Mouse (Mus musculus): ENCODE results near the gene Ndufs8. TPM values are rescaled to one million over a fixed set of nuclear protein-coding genes. Genes with fewer than 3 reads are reported as not detected.

Ndufs8 gene
- polyA plus RNA-seq, 1 experiment = 309 TPM

DNA sequence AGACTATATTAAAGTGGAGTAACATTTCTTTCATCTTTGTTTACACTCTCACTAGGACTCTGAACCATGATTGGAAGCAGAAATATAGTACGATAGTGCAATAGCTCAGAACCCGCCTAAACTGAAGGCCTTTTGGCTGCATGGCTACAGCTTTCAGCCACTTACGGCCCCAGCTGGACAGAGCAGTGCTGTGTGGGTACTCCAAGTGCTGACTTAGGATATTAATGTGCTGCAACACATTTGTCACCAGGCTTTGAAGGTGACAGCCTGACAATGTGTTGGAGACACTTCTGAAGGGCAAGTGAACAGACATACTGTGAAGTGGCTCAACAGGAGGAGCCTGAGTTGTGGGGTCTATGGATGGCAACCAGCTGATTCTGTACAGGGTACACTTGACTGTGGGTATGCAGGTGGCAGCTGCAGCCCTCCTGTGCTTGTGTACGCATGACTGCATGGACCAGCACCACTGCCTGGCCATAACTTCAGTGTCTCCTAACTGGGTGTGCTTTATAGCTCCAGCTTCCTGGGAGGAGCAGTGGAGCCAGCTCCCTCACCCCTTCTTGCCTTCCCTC is 18.9 kb downstream of the Ndufs8 start:
- no peak for TF ChIP-seq MYOG (IDR thresholded peaks at IDR 0.05; ENCODE audit: control insufficient read depth, extremely low read depth, insufficient read length)
- TF ChIP-seq CEBPB (IDR thresholded peaks at IDR 0.05; ENCODE audit: low read depth) = no peak
- no peak for TF ChIP-seq FOSL1 (IDR thresholded peaks at IDR 0.05; ENCODE audit: insufficient read depth, low read length, poor library complexity, severe bottlenecking)
- TF ChIP-seq CTCF (IDR thresholded peaks at IDR 0.05; ENCODE audit: control insufficient read depth, insufficient read depth, insufficient read length) = no peak
- TF ChIP-seq MYOD1 (IDR thresholded peaks at IDR 0.05; ENCODE audit: control insufficient read depth, insufficient read length, low read depth) = no peak
- no peak for TF ChIP-seq MAX (IDR thresholded peaks at IDR 0.05)
- TF ChIP-seq USF1 (IDR thresholded peaks at IDR 0.05; ENCODE audit: low read depth) = no peak
- H3K4me3 ChIP-seq (ENCODE audit: insufficient read depth, poor library complexity, severe bottlenecking) = no peak overlapping the region
- no peaks in the 10 kb centered on the region for H3K79me2 ChIP-seq (ENCODE audit: control insufficient read depth, insufficient read depth)
- H3K36me3 ChIP-seq (ENCODE audit: control insufficient read depth, insufficient read depth) = peaks cover 76% of the 10 kb centered on the region
- no peak overlapping the region for H3ac ChIP-seq (ENCODE audit: control insufficient read depth, insufficient read length, low read depth)
- H3K27me3 ChIP-seq (ENCODE audit: control insufficient read depth, insufficient read depth, insufficient read length) = no peaks in the 10 kb centered on the region
- H3K79me3 ChIP-seq (ENCODE audit: low read depth) = no peaks in the 10 kb centered on the region

- Histone ChIP-seq H3K36me3 (ENCODE audit: control insufficient read depth, insufficient read depth) (peaks cover 68% of the 10 kb centered on the region), H3K4me3 (ENCODE audit: insufficient read depth, poor library complexity, severe bottlenecking) (no peak overlapping the region), H3K79me2 (ENCODE audit: control insufficient read depth, insufficient read depth) (no peaks in the 10 kb centered on the region), H3ac (ENCODE audit: control insufficient read depth, insufficient read length, low read depth) (no peak overlapping the region), H3K27me3 (ENCODE audit: control insufficient read depth, insufficient read depth, insufficient read length) (no peaks in the 10 kb centered on the region), H3K79me3 (ENCODE audit: low read depth) (no peaks in the 10 kb centered on the region)
- TF ChIP-seq USF1 (IDR thresholded peaks at IDR 0.05; ENCODE audit: low read depth) (no peak), CEBPB (IDR thresholded peaks at IDR 0.05; ENCODE audit: low read depth) (no peak), MYOG (IDR thresholded peaks at IDR 0.05; ENCODE audit: control insufficient read depth, extremely low read depth, insufficient read length) (no peak), FOSL1 (IDR thresholded peaks at IDR 0.05; ENCODE audit: insufficient read depth, low read length, poor library complexity, severe bottlenecking) (no peak), MAX (IDR thresholded peaks at IDR 0.05) (no peak), MYOD1 (IDR thresholded peaks at IDR 0.05; ENCODE audit: control insufficient read depth, insufficient read length, low read depth) (no peak), CTCF (IDR thresholded peaks at IDR 0.05; ENCODE audit: control insufficient read depth, insufficient read depth, insufficient read length) (no peak)
Measured at GRCm38 (mm10) chr19:3890181-3890580, 22.4 kb downstream of the Ndufs8 start.

DNA sequence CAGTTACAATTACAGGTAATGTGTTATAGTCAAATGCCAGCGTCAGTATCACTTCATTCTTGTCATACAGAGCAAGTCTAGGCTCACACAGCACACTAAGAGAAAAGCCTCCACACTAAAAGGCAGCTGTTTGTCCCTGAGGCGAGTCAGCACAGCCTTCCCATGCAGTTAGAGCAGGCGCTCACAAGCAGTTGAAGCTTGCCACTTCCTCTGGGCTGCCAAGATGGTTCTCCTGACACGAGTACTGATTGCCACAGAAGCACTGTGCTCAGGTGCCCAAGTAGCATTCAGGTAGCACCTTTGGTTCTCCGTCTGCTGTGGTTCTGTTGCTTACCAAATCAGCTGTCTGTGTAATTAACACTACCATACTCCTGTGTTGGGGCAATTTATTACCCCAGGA is 23.5 kb downstream of the Ndufs8 start:
- Histone ChIP-seq H3K36me3 (ENCODE audit: control insufficient read depth, insufficient read depth) (peaks cover 57% of the 10 kb centered on the region), H3K4me3 (ENCODE audit: insufficient read depth, poor library complexity, severe bottlenecking) (no peak overlapping the region), H3K79me2 (ENCODE audit: control insufficient read depth, insufficient read depth) (no peaks in the 10 kb centered on the region), H3K27me3 (ENCODE audit: control insufficient read depth, insufficient read depth, insufficient read length) (no peaks in the 10 kb centered on the region), H3K79me3 (ENCODE audit: low read depth) (no peaks in the 10 kb centered on the region), H3ac (ENCODE audit: control insufficient read depth, insufficient read length, low read depth) (no peak overlapping the region)
- TF ChIP-seq MAX (IDR thresholded peaks at IDR 0.05) (no peak), CTCF (IDR thresholded peaks at IDR 0.05; ENCODE audit: control insufficient read depth, insufficient read depth, insufficient read length) (no peak), MYOD1 (IDR thresholded peaks at IDR 0.05; ENCODE audit: control insufficient read depth, insufficient read length, low read depth) (no peak), FOSL1 (IDR thresholded peaks at IDR 0.05; ENCODE audit: insufficient read depth, low read length, poor library complexity, severe bottlenecking) (no peak), CEBPB (IDR thresholded peaks at IDR 0.05; ENCODE audit: low read depth) (no peak), MYOG (IDR thresholded peaks at IDR 0.05; ENCODE audit: control insufficient read depth, extremely low read depth, insufficient read length) (no peak), USF1 (IDR thresholded peaks at IDR 0.05; ENCODE audit: low read depth) (no peak)

DNA sequence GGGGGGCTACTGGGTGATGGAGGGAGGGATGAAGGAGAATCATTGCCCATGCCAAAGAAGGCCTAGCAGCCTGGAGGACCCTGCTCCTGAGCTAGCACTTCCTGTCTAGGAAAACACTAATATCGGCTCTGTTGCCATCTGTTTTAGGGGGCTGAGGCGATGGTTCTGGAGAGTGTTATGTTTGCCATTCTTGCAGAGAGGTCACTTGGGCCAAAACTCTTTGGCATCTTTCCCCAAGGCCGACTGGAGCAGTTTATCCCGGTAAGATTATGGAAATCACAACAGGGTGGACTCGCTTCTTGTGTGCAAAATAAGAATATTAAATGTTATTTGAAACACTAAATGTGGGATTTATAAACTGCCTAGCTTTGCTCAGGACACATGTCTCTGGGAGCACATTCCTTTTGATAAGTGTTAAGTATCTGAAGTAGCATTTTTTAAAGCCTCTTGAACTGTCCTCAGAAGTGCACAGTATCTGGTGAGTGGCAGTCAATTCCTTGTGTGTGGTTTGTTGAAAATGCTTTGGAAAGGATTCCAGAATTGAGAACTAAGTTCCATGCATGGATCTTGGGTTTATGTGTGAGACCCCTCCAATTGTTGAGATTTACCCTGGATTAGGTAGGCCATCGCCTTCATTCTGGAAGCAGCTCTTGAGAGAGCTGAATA is 28.1 kb downstream of the Ndufs8 start:
- no peaks in the 10 kb centered on the region for H3K27me3 ChIP-seq (ENCODE audit: control insufficient read depth, insufficient read depth, insufficient read length)
- no peaks in the 10 kb centered on the region for H3K79me3 ChIP-seq (ENCODE audit: low read depth)
- no peak overlapping the region for H3K4me3 ChIP-seq (ENCODE audit: insufficient read depth, poor library complexity, severe bottlenecking)
- H3K79me2 ChIP-seq (ENCODE audit: control insufficient read depth, insufficient read depth) = peaks cover 13% of the 10 kb centered on the region
- no peak overlapping the region for H3ac ChIP-seq (ENCODE audit: control insufficient read depth, insufficient read length, low read depth)
- H3K36me3 ChIP-seq (ENCODE audit: control insufficient read depth, insufficient read depth) = peaks cover 37% of the 10 kb centered on the region
- no peak for TF ChIP-seq MAX (IDR thresholded peaks at IDR 0.05)
- no peak for TF ChIP-seq CTCF (IDR thresholded peaks at IDR 0.05; ENCODE audit: control insufficient read depth, insufficient read depth, insufficient read length)
- TF ChIP-seq CEBPB (IDR thresholded peaks at IDR 0.05; ENCODE audit: low read depth) = no peak
- TF ChIP-seq MYOD1 (IDR thresholded peaks at IDR 0.05; ENCODE audit: control insufficient read depth, insufficient read length, low read depth) = no peak
- TF ChIP-seq FOSL1 (IDR thresholded peaks at IDR 0.05; ENCODE audit: insufficient read depth, low read length, poor library complexity, severe bottlenecking) = no peak
- TF ChIP-seq MYOG (IDR thresholded peaks at IDR 0.05; ENCODE audit: control insufficient read depth, extremely low read depth, insufficient read length) = no peak
- TF ChIP-seq USF1 (IDR thresholded peaks at IDR 0.05; ENCODE audit: low read depth) = no peak

- Histone ChIP-seq H3K4me3 (ENCODE audit: insufficient read depth, poor library complexity, severe bottlenecking) (no peak overlapping the region), H3ac (ENCODE audit: control insufficient read depth, insufficient read length, low read depth) (no peak overlapping the region), H3K79me2 (ENCODE audit: control insufficient read depth, insufficient read depth) (peaks cover 13% of the 10 kb centered on the region), H3K36me3 (ENCODE audit: control insufficient read depth, insufficient read depth) (peaks cover 22% of the 10 kb centered on the region), H3K27me3 (ENCODE audit: control insufficient read depth, insufficient read depth, insufficient read length) (no peaks in the 10 kb centered on the region), H3K79me3 (ENCODE audit: low read depth) (no peaks in the 10 kb centered on the region)
- TF ChIP-seq MYOD1 (IDR thresholded peaks at IDR 0.05; ENCODE audit: control insufficient read depth, insufficient read length, low read depth) = no peak
- no peak for TF ChIP-seq MYOG (IDR thresholded peaks at IDR 0.05; ENCODE audit: control insufficient read depth, extremely low read depth, insufficient read length)
- no peak for TF ChIP-seq USF1 (IDR thresholded peaks at IDR 0.05; ENCODE audit: low read depth)
- no peak for TF ChIP-seq MAX (IDR thresholded peaks at IDR 0.05)
- no peak for TF ChIP-seq FOSL1 (IDR thresholded peaks at IDR 0.05; ENCODE audit: insufficient read depth, low read length, poor library complexity, severe bottlenecking)
- TF ChIP-seq CEBPB (IDR thresholded peaks at IDR 0.05; ENCODE audit: low read depth) = no peak
- TF ChIP-seq CTCF (IDR thresholded peaks at IDR 0.05; ENCODE audit: control insufficient read depth, insufficient read depth, insufficient read length) = no peak
Measured at GRCm38 (mm10) chr19:3882214-3882613, 30.4 kb downstream of the Ndufs8 start.
